Mouse (Mus musculus) MEL (cell line): ENCODE results near the gene Glod4.

Source experiments
- BHLHE40 ChIP-seq: IDR thresholded peaks from 2 replicates; pipeline ENCODE4 v1.6.1; 2012; ENCODE audit warnings: low read depth, mild to moderate bottlenecking, inconsistent platforms, low read length, improper control_type of control experiment, borderline replicate concordance
- CHD1 ChIP-seq: IDR thresholded peaks from 2 replicates; pipeline ENCODE4 v1.6.1; 2012; ENCODE audit warnings: low read depth, mild to moderate bottlenecking, inconsistent platforms, low read length, improper control_type of control experiment
- CHD2 ChIP-seq: IDR thresholded peaks from 2 replicates; pipeline ENCODE4 v1.6.1; 2011; ENCODE audit warnings: low read length, improper control_type of control experiment
- CTCF ChIP-seq, 3 experiments: IDR thresholded peaks in 2 of 3; conservative IDR thresholded peaks in 1 of 3; 2 replicates each; pipeline ENCODE4 v1.5.1; 2011 to 2012; ENCODE audit warnings: low read length in 3 of 3, low read depth in 2 of 3, mild to moderate bottlenecking in 2 of 3, improper control_type of control experiment in 1 of 3, inconsistent platforms in 1 of 3, mixed read lengths in 1 of 3, moderate library complexity in 1 of 3; ENCODE audit not compliant: control insufficient read depth in 1 of 3, insufficient read depth in 1 of 3, poor library complexity in 1 of 3, severe bottlenecking in 1 of 3
- EP300 ChIP-seq, 2 experiments: IDR thresholded peaks; 2 replicates each; pipeline ENCODE4 v1.6.1; 2011; ENCODE audit warnings: improper control_type of control experiment in 2 of 2, low read length in 2 of 2, low read depth in 1 of 2, mild to moderate bottlenecking in 1 of 2
- GABPA ChIP-seq: IDR thresholded peaks from 2 replicates; pipeline ENCODE4 v1.6.1; 2012; ENCODE audit warnings: low read depth, mild to moderate bottlenecking, inconsistent platforms, low read length, improper control_type of control experiment, moderate library complexity
- MYC ChIP-seq: IDR thresholded peaks from 2 replicates; pipeline ENCODE4 v1.6.1; 2011; ENCODE audit warnings: low read depth, mild to moderate bottlenecking, low read length, improper control_type of control experiment, moderate library complexity
- NELFE ChIP-seq: IDR thresholded peaks from 2 replicates; pipeline ENCODE4 v1.6.1; 2011; ENCODE audit warnings: low read depth, low read length, improper control_type of control experiment
- POLR2A ChIP-seq, 2 experiments: IDR thresholded peaks; 2 replicates each; pipeline ENCODE4 v1.6.1; 2011 to 2012; ENCODE audit warnings: low read length in 2 of 2, mild to moderate bottlenecking in 2 of 2, control low read depth in 1 of 2, improper control_type of control experiment in 1 of 2, low read depth in 1 of 2, moderate library complexity in 1 of 2; ENCODE audit not compliant: control insufficient read depth in 1 of 2, insufficient read depth in 1 of 2, poor library complexity in 1 of 2
- POLR2AphosphoS5 ChIP-seq: IDR thresholded peaks from 2 replicates; pipeline ENCODE4 v1.6.1; 2012; ENCODE audit warnings: low read depth, borderline replicate concordance, mild to moderate bottlenecking, inconsistent platforms, low read length, moderate library complexity, mixed read lengths
- RAD21 ChIP-seq: IDR thresholded peaks from 2 replicates; pipeline ENCODE4 v1.6.1; 2011; ENCODE audit warnings: mild to moderate bottlenecking, low read depth, low read length, improper control_type of control experiment
- UBTF ChIP-seq: IDR thresholded peaks from 2 replicates; pipeline ENCODE4 v1.6.1; 2012; ENCODE audit warnings: low read depth, mild to moderate bottlenecking, inconsistent platforms, low read length, improper control_type of control experiment, moderate library complexity, borderline replicate concordance; ENCODE audit not compliant: insufficient read depth

DNA sequence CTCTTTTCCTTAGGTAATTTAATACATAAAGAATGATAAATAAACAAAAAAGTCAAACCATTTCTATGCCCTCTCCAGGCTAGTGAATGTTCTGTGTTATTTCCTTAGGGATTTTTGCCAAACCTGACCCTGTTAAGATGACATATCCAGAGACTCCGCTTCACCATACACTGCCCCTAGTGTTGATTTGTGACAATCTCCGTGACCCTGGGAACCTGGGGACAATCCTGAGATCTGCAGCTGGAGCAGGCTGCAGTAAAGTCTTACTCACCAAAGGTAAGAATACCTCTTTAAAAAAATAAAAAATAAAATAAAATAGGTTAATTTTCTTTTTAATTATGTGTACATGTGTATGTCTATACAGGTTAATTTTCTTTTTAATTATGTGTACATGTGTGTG is 3.7 kb upstream of the Glod4 start:
- TF ChIP-seq POLR2AphosphoS5 (no peak), EP300 (IDR thresholded peaks at IDR 0.05; ENCODE audit: low read depth in 1 of 2, low read length in 2 of 2) (no peak), CTCF (IDR thresholded peaks at IDR 0.05 in 2 of 3, conservative IDR thresholded peaks at IDR 0.05 in 1 of 3; ENCODE audit: control insufficient read depth in 1 of 3, insufficient read depth in 1 of 3, low read depth in 2 of 3, low read length in 3 of 3, poor library complexity in 1 of 3, severe bottlenecking in 1 of 3) (peak; percentile 12 to 41 (median 24); a peak in 4 of 6 replicates), UBTF (no peak), RAD21 (no peak; the same call in 1 of the 2 replicates), POLR2A (IDR thresholded peaks at IDR 0.05; ENCODE audit: control insufficient read depth in 1 of 2, insufficient read depth in 1 of 2, low read depth in 1 of 2, low read length in 2 of 2, poor library complexity in 1 of 2) (no peak), MYC (no peak), GABPA (no peak), NELFE (no peak), CHD2 (no peak), BHLHE40 (no peak), CHD1 (no peak)
